Mouse (Mus musculus): ENCODE measurements around the gene B4galt5. TPM values are rescaled to one million over a fixed set of nuclear protein-coding genes. Genes with fewer than 3 reads are reported as not detected.

B4galt5 gene
- polyA plus RNA-seq, 1 experiment from 2014 or later = 11.5 TPM

DNA sequence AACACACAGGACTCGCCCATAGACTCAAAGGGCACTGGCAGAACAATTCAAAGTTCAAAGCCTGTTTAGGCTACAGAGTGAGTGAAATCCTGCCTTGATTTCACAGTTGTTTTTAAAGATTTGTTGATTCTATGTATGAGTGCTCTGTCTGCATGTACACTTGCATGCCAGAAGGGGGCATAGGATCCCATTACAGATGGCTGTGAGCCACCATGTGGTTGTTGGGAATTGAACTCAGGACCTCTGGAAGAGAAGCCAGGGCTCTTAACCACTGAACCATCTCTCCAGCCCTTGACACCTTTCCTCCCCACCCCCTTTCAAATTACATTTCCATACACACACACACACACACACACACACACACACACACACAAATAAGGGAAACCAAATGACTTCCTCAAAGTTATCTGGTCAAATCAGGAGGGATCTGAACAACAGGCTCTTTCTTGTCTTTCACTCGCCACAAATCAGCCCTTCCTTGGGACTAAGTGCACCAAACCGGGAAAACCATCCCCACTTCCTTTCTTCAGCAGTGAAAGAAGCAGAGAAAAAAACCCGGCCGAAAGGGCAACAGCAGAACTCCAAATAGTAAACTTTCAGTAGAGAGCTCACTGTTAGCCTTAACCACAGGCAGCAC, 4.0 kb downstream of the B4galt5 start:
- Histone ChIP-seq H3K4me3 (replicated peaks) (no peak overlapping the region), H3K27ac (replicated peaks) (no peak overlapping the region), H3K27me3 (peaks cover under 1% of the 10 kb centered on the region; the same call in 1 of the 2 replicates), H3K9me3 (replicated peaks) (no peaks in the 10 kb centered on the region), H3K36me3 (no peaks in the 10 kb centered on the region), H3K4me2 (replicated peaks) (no peak overlapping the region), H3K9ac (no peak overlapping the region), H3K4me1 (peaks cover 17% of the 10 kb centered on the region)
- 75% methylated on average over 5 of the region's 5 CpGs for WGBS
- no peak for ATAC-seq (ENCODE audit: insufficient number of reproducible peaks, low FRiP score, low TSS enrichment, low read depth)

DNA sequence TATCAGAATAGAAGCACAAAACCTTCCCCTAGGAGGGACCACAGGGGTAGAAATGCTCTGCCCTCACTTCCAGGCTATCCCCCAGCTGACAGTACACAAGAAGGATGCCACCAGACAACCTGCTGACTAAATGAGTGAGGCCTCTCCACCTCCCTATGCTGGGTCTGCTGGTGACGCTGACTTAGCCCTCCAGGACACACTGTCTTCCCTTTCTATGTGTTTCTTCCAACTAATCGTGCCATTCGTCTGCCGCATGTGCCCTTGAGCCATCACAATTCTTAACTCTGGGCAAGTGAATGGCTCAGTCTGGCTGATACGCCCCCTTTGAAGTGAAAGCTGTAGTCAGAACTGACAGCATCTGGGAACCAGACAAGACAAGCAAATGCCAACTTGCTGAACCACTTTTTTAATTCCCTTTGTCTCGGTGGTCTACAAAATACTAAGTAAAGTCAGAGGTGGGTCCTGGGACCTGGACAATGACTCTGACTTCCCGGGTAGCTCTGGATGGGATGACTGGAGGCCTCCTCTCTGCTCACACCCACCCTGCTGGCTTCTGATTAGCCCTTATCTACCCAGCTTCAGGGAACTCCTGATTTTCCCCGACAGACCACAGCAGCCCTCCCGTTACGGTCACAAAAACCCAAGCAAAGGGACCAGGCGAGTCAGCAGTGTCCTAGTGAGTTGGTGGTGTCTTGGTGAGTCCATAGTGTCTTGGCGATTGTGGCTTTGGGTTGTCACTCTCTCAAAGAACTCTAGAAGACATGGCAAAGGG, 5.4 kb downstream of the B4galt5 start:
- no peak overlapping the region for H3K27ac ChIP-seq (replicated peaks)
- no peaks in the 10 kb centered on the region for H3K36me3 ChIP-seq
- H3K4me2 ChIP-seq (replicated peaks) = no peak overlapping the region
- H3K9ac ChIP-seq = no peak overlapping the region
- ATAC-seq (ENCODE audit: insufficient number of reproducible peaks, low FRiP score, low TSS enrichment, low read depth) = 0 out of 2 replicates have a peak, but pooled peaks have one; percentile 44
- no peak overlapping the region for H3K4me3 ChIP-seq (replicated peaks)
- no peaks in the 10 kb centered on the region for H3K27me3 ChIP-seq
- WGBS = 57% methylated on average over 12 of the region's 12 CpGs
- H3K4me1 ChIP-seq = peaks cover 13% of the 10 kb centered on the region
- H3K9me3 ChIP-seq (replicated peaks) = no peaks in the 10 kb centered on the region

DNA sequence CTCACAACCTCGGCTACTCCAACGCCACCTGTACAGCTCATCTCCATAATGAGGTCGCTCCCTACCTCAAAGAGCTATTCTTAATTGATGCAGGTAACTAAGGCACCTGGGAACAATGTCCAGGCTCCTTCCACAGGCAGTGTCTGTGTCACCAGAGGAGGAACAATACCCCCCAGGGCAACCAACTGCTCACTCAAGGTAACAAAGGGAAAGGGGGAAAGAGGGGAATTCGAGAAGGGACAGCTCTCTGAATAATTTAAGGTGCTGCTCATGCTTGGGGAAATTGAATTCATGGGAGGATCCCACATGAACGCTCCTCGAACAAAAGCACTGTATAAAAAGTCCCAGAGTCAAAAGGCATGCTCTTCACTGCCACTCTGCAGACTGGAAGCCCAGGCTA, 6.1 kb downstream of the B4galt5 start:
- Histone ChIP-seq H3K27me3 (no peaks in the 10 kb centered on the region), H3K4me1 (peaks cover 6% of the 10 kb centered on the region), H3K36me3 (no peaks in the 10 kb centered on the region), H3K27ac (replicated peaks) (no peak overlapping the region), H3K9me3 (replicated peaks) (no peaks in the 10 kb centered on the region), H3K4me3 (replicated peaks) (no peak overlapping the region), H3K4me2 (replicated peaks) (no peak overlapping the region), H3K9ac (no peak overlapping the region)
- ATAC-seq (ENCODE audit: insufficient number of reproducible peaks, low FRiP score, low TSS enrichment, low read depth) = 0 out of 2 replicates have a peak, but pooled peaks have one; percentile 20
- 70% methylated on average over 6 of the region's 6 CpGs for WGBS

DNA sequence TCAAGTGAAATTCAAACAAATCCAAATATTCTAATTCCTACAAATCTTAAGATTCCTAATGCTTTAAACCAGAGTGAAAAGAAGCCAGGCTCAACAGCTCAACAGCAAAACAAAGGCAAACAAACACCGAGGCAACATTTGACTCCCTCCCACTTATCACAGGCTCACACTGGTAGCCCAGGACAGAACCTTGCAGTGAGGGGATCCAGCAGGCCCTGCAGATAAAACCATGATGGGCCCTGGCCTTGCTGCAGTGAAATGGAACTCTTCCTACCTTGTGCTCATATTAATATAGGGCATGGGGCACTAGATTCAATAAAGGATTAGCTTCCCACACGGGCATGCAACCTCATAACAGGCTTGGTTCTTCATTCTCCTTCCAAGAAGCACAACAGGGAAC, 11.4 kb downstream of the B4galt5 start:
- Histone ChIP-seq H3K9ac (no peak overlapping the region), H3K9me3 (replicated peaks) (no peaks in the 10 kb centered on the region), H3K27me3 (no peaks in the 10 kb centered on the region), H3K4me1 (peaks cover 18% of the 10 kb centered on the region), H3K4me2 (replicated peaks) (no peak overlapping the region), H3K36me3 (no peaks in the 10 kb centered on the region), H3K27ac (replicated peaks) (no peak overlapping the region), H3K4me3 (replicated peaks) (no peak overlapping the region)
- 71% methylated on average over 2 of the region's 2 CpGs for WGBS
- no peak for ATAC-seq (ENCODE audit: insufficient number of reproducible peaks, low FRiP score, low TSS enrichment, low read depth)

DNA sequence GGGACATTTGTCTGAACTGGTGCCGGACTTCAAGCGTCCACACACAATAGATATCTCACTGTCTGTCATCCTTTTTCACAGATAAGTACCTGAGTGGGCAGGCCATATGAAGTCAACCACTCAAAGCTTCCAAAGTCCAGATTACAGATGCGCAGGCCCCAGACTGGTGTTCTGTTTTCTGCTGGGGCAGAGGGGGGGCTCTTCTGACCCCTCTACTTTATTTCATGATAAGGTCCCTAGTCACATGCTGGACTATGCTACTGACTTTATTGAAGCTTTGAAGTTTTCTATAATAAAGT, 11.8 kb downstream of the B4galt5 start:
- WGBS = 72% methylated on average over 3 of the region's 3 CpGs
- no peak overlapping the region for H3K27ac ChIP-seq (replicated peaks)
- ATAC-seq (ENCODE audit: insufficient number of reproducible peaks, low FRiP score, low TSS enrichment, low read depth) = no peak

DNA sequence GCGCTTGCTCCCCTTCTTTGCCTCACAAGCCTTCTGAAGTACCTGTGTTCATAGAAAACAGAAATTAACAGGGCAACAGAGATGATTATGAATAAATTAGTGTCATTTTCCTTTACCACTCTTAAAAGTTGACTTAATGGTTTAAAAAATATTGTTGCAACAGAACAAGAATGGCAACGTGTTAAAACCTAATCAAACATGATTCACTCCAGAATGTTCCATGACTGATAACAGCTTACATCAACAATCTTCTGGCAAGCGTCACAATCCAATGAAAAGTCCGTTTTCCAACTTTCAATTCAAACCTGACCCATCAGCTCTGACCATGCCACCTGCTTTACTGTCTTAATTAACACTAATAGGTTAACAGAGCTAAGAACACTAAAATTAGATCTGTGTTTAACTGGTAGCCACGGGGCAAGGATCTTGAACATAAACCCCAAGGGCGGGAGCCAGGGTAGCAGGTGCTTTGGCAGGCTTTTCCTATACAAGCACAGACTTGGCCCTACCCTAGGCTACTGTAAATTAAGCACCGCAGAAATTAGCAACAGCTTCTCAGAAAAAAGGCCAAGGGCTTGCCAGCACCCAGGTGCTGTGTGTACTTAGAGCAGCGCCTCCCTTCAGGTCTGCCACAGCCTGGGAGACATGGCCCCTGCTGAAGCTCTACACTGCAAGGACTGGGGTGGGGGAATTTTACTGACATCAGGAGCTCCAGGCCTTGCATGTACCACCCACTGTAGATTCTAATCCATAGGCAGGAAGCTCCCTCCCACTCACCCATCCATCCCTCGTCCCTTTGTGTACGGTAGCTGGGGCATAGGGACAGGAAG, 12.4 kb downstream of the B4galt5 start:
- WGBS = 55% methylated on average over 10 of the region's 10 CpGs
- H3K9me3 ChIP-seq (replicated peaks) = no peaks in the 10 kb centered on the region
- no peak for ATAC-seq (ENCODE audit: insufficient number of reproducible peaks, low FRiP score, low TSS enrichment, low read depth)
- H3K27me3 ChIP-seq = no peaks in the 10 kb centered on the region
- no peak overlapping the region for H3K9ac ChIP-seq
- peaks cover 22% of the 10 kb centered on the region for H3K4me1 ChIP-seq
- no peak overlapping the region for H3K4me3 ChIP-seq (replicated peaks)
- H3K36me3 ChIP-seq = no peaks in the 10 kb centered on the region
- no peak overlapping the region for H3K27ac ChIP-seq (replicated peaks)
- H3K4me2 ChIP-seq (replicated peaks) = no peak overlapping the region

More for the DNA sequence above, 11.8 kb downstream of the B4galt5 start:
- no peak overlapping the region for H3K4me3 ChIP-seq (replicated peaks)
- no peaks in the 10 kb centered on the region for H3K36me3 ChIP-seq
- peaks cover 18% of the 10 kb centered on the region for H3K4me1 ChIP-seq
- H3K27me3 ChIP-seq = no peaks in the 10 kb centered on the region
- no peaks in the 10 kb centered on the region for H3K9me3 ChIP-seq (replicated peaks)
- no peak overlapping the region for H3K4me2 ChIP-seq (replicated peaks)
- H3K9ac ChIP-seq = no peak overlapping the region

DNA sequence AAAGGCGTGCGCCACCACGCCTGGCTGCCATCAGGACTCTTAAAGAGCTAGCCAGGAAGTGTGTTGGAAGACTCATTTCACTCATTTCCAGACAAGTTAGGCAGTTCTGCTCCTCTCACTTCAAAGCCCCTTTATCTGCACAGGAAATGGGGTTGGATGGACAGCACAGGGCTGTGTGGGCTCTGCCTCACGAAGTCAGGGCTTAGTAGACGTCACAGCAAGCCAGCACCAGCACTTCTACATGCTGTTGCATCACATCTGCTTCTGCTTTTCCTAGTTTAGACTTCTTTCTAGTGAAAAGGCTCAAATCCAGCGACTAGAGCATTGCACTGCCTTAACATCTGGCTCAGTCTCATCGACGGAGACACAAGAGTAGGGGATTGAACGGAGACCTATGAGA, 13.9 kb downstream of the B4galt5 start:
- no peak for ATAC-seq (ENCODE audit: insufficient number of reproducible peaks, low FRiP score, low TSS enrichment, low read depth)
- H3K4me2 ChIP-seq (replicated peaks) = no peak overlapping the region
- H3K27ac ChIP-seq (replicated peaks) = no peak overlapping the region
- no peak overlapping the region for H3K9ac ChIP-seq
- no peaks in the 10 kb centered on the region for H3K27me3 ChIP-seq
- no peaks in the 10 kb centered on the region for H3K36me3 ChIP-seq
- no peaks in the 10 kb centered on the region for H3K9me3 ChIP-seq (replicated peaks)
- H3K4me3 ChIP-seq (replicated peaks) = no peak overlapping the region
- 46% methylated on average over 9 of the region's 9 CpGs for WGBS
- H3K4me1 ChIP-seq = peaks cover 36% of the 10 kb centered on the region

DNA sequence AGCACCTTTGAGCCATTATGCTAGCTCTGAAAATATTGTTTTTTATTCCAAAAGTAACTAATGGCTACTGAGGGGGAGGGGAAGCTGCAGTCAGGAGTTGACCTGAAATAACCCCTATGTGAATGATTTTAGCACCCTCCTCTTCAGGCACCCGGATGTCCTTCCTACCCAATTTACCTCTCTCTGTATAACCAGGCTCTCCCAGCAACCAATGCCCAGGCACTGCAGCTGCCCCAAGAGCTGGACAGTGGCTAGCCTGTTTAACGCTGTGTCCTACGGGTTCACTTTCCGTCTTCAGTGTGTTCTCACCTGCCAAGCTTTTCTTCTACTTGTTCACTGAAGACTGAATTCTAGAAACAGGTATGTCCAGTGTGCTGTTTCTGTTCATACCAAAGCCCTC, 14.7 kb downstream of the B4galt5 start:
- Histone ChIP-seq H3K27me3 (no peaks in the 10 kb centered on the region), H3K9ac (no peak overlapping the region), H3K4me3 (replicated peaks) (no peak overlapping the region), H3K36me3 (no peaks in the 10 kb centered on the region), H3K4me1 (peaks cover 39% of the 10 kb centered on the region), H3K4me2 (replicated peaks) (no peak overlapping the region), H3K9me3 (replicated peaks) (no peaks in the 10 kb centered on the region), H3K27ac (replicated peaks) (no peak overlapping the region)
- 85% methylated on average over 4 of the region's 4 CpGs for WGBS
- no peak for ATAC-seq (ENCODE audit: insufficient number of reproducible peaks, low FRiP score, low TSS enrichment, low read depth)

DNA sequence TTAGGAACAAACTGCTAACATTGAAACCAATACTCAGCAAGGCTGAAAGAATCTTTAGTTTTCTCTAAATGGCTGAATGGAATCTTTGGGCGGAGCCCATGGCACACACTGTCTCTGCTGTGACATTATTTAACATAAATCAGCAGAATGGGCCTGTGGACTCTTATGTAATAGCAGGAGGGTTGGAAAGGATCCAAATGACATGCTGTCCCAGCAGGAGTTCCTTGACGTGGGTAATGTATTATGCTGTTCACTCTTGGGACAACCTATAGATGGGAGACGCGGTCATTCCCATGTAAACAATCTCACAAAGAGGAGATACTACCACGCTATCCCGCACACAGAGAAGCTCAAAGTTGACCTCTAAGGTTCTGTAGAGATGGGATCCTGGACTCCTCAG, 15.5 kb downstream of the B4galt5 start:
- H3K27me3 ChIP-seq = no peaks in the 10 kb centered on the region
- no peak overlapping the region for H3K9ac ChIP-seq
- H3K9me3 ChIP-seq (replicated peaks) = no peaks in the 10 kb centered on the region
- ATAC-seq (ENCODE audit: insufficient number of reproducible peaks, low FRiP score, low TSS enrichment, low read depth) = no peak
- WGBS = 83% methylated on average over 6 of the region's 6 CpGs
- H3K4me1 ChIP-seq = peaks cover 39% of the 10 kb centered on the region
- no peak overlapping the region for H3K27ac ChIP-seq (replicated peaks)
- H3K4me3 ChIP-seq (replicated peaks) = no peak overlapping the region
- no peak overlapping the region for H3K4me2 ChIP-seq (replicated peaks)
- no peaks in the 10 kb centered on the region for H3K36me3 ChIP-seq

DNA sequence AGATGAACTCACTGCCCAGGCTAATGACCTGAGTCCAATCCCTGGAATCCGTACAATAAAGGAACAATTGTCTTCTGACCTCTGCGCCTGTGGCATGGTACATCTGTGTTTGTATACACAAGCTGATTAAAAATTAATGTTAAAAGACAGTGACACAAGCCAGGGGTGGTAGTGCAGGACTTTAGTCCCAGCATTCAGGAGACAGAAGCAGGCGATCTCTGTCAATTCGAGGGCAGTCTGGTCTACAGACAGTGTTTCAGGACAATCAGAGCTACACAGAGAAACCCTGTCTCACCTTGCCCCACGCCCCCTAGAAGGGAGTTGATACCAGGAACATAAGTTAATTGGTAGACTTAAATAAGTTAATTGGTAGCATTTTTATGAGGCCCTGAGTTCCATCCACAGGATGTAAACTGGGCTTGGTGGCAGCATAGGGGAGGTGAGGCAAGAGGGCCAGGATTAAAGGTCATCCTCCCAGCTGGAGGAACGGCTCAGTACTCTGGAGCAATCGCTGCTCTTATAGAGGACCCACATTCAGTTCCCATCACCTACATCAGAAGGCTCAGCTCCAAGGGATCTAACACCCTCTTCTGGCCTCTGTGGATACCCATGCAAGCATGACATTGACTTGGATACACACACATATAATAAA, 16.5 kb downstream of the B4galt5 start:
- Histone ChIP-seq H3K27ac (replicated peaks) (no peak overlapping the region), H3K9me3 (replicated peaks) (no peaks in the 10 kb centered on the region), H3K4me2 (replicated peaks) (no peak overlapping the region), H3K9ac (no peak overlapping the region), H3K4me1 (peaks cover 39% of the 10 kb centered on the region), H3K4me3 (replicated peaks) (no peak overlapping the region), H3K36me3 (no peaks in the 10 kb centered on the region), H3K27me3 (no peaks in the 10 kb centered on the region)
- 69% methylated on average over 7 of the region's 7 CpGs for WGBS
- ATAC-seq (ENCODE audit: insufficient number of reproducible peaks, low FRiP score, low TSS enrichment, low read depth) = no peak

DNA sequence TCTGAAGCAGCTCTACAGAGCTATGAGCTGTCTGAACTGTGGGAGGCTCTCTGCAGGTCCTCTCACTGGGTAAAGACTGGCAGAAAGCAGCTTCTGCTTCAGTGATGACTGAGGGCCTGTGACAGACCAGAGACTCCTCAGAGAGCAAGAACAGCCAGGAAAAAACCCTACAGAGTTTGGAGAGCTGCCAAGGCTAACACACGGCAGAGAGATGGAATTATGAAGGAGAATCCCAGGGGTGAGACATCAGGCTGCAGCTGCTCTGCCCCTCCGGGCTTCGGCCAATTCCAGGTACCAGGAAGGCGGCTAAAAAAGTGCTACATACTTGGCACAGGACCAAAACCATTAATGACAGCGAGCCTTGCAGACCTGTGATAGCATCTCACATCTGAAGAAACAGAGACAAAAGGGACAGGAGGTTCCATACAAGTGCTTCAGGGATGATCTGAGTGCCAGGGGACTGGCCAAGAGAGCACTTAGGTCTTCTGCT, 17.5 kb downstream of the B4galt5 start:
- peak; percentile 32 for ATAC-seq (ENCODE audit: insufficient number of reproducible peaks, low FRiP score, low TSS enrichment, low read depth)
- Histone ChIP-seq H3K9ac (no peak overlapping the region), H3K27ac (replicated peaks) (no peak overlapping the region), H3K9me3 (replicated peaks) (no peaks in the 10 kb centered on the region), H3K27me3 (no peaks in the 10 kb centered on the region), H3K4me1 (peaks cover 34% of the 10 kb centered on the region), H3K4me3 (replicated peaks) (no peak overlapping the region), H3K4me2 (replicated peaks) (no peak overlapping the region), H3K36me3 (no peaks in the 10 kb centered on the region)
- 17% methylated on average over 5 of the region's 5 CpGs for WGBS

Measured in embryonic facial prominence, embryonic 15.5 days (tissue).